ENCODE assay signal across 25 mouse cellular contexts in genomic region chr7:6195777-6196176, GRCm38 (mm10). TPM values are rescaled to one million over a fixed set of nuclear protein-coding genes. Genes with fewer than 3 reads are reported as not detected.
DNase-seq lines count a peak whose midpoint lies in the region; ATAC-seq and TF ChIP-seq lines count a peak whose summit lies in the region.
"Had no signal": no experiment of that assay in that cellular context is flagged by ENCODE, and none has a peak within 500 bp of the region (broad histone marks: within the 10 kb centered on the region; RNA-seq: fewer than 3 reads in every experiment).

No protein-coding gene starts in this region.

- peak; percentile 9 for TF ChIP-seq RAD21 in MEL (IDR thresholded peaks at IDR 0.05; ENCODE audit: low read depth, low read length)

- H3K27ac ChIP-seq in heart, postnatal 0 days (ENCODE audit: low read depth) = no peak overlapping the region
- no peak overlapping the region for H3K27ac ChIP-seq in MEL (ENCODE audit: control insufficient read depth, low read depth, low read length)
- H3K27ac ChIP-seq: embryonic facial prominence, embryonic 13.5 days; forebrain, embryonic 13.5 days; limb, embryonic 13.5 days; midbrain, embryonic 15.5 days; neural tube, embryonic 13.5 days had no signal

- H3K36me3 ChIP-seq in heart, postnatal 0 days (replicated peaks; ENCODE audit: control insufficient read depth, insufficient read depth, low read length) = no peaks in the 10 kb centered on the region
- H3K36me3 ChIP-seq in MEL (ENCODE audit: control insufficient read depth in 1 of 2, insufficient read depth in 2 of 2, low read length in 2 of 2) = no peaks in the 10 kb centered on the region
- H3K36me3 ChIP-seq: heart, embryonic 12.5 days; midbrain, embryonic 15.5 days; neural tube, embryonic 13.5 days had no signal

- no peak for TF ChIP-seq POLR2A in lung, adult 2 months (IDR thresholded peaks at IDR 0.05; ENCODE audit: borderline replicate concordance, extremely low read depth, low read depth, low read length)
- no peak for TF ChIP-seq POLR2A in MEL (IDR thresholded peaks at IDR 0.05; ENCODE audit: control insufficient read depth in 1 of 2, insufficient read depth in 1 of 2, low read depth in 1 of 2, low read length in 2 of 2, poor library complexity in 1 of 2)

- H3K79me2 ChIP-seq in MEL (ENCODE audit: control insufficient read depth, insufficient read depth, low read length, poor library complexity) = no peaks in the 10 kb centered on the region

- no peak for TF ChIP-seq EP300 in heart, postnatal 0 days (IDR thresholded peaks at IDR 0.05; ENCODE audit: low read depth)
- no peak for TF ChIP-seq EP300 in MEL (IDR thresholded peaks at IDR 0.05; ENCODE audit: low read depth in 1 of 2, low read length in 2 of 2)

- ATAC-seq in heart, postnatal 0 days (ENCODE audit: insufficient read depth, low read depth) = no peak
- ATAC-seq in megakaryocyte-erythroid progenitor cell, adult 5-6 weeks (replicated peaks; ENCODE audit: low FRiP score, low TSS enrichment, poor library complexity, severe bottlenecking) = 0 out of 2 replicates have a peak, but pooled peaks have one; percentile 46
- ATAC-seq: forebrain, embryonic 13.5 days; intestine, embryonic 16.5 days; midbrain, embryonic 15.5 days had no signal

- H3K4me3 ChIP-seq in heart, postnatal 0 days (ENCODE audit: low read depth, low read length) = no peak overlapping the region
- no peak overlapping the region for H3K4me3 ChIP-seq in lung, adult 2 months (replicated peaks; ENCODE audit: extremely low read depth, low read depth, low read length)
- no peak overlapping the region for H3K4me3 ChIP-seq in MEL (ENCODE audit: control insufficient read depth in 1 of 2, insufficient read depth in 1 of 2, low read depth in 2 of 2, low read length in 2 of 2)
- H3K4me3 ChIP-seq: embryonic facial prominence, embryonic 13.5 days; forebrain, embryonic 13.5 days; heart, embryonic 12.5 days; limb, embryonic 13.5 days; midbrain, embryonic 15.5 days; neural tube, embryonic 13.5 days had no signal

- H3K9ac ChIP-seq in heart, postnatal 0 days (replicated peaks; ENCODE audit: low read depth, low read length) = no peak overlapping the region
- no peak overlapping the region for H3K9ac ChIP-seq in MEL (ENCODE audit: control insufficient read depth, low read depth, low read length, poor library complexity, severe bottlenecking)
- H3K9ac ChIP-seq: embryonic facial prominence, embryonic 13.5 days; forebrain, embryonic 13.5 days; heart, embryonic 12.5 days; limb, embryonic 13.5 days; midbrain, embryonic 15.5 days; neural tube, embryonic 13.5 days had no signal

- 0 out of 2 replicates have a peak, but pooled peaks cover 5% of the 10 kb centered on the region for H3K27me3 ChIP-seq in heart, postnatal 0 days (ENCODE audit: control insufficient read depth, insufficient read depth, low read length)
- H3K27me3 ChIP-seq in MEL (ENCODE audit: control insufficient read depth in 1 of 2, insufficient read depth in 2 of 2, low read length in 2 of 2) = no peaks in the 10 kb centered on the region
- H3K27me3 ChIP-seq: embryonic facial prominence, embryonic 13.5 days; forebrain, embryonic 13.5 days; heart, embryonic 12.5 days; limb, embryonic 13.5 days; midbrain, embryonic 15.5 days; neural tube, embryonic 13.5 days had no signal

- WGBS in heart, postnatal 0 days = 35% methylated on average over 2 of the region's 2 CpGs
- WGBS in lung, adult 2 months = 45% methylated on average over 2 of the region's 2 CpGs

- no peak for DNase-seq in heart, postnatal 0 days (ENCODE audit: low spot score)
- DNase-seq in heart, adult 18-20 months = no peak
- no peak for DNase-seq in lung, adult 2 months
- DNase-seq in lung, postnatal 4 days = no peak
- peak; percentile 43 for DNase-seq in MEL (ENCODE audit: low read depth, low spot score)
- no peak for DNase-seq in frontal cortex, postnatal 36 days (ENCODE audit: low spot score in 2 of 2)
- DNase-seq in spleen, postnatal 4 days (ENCODE audit: low spot score in 2 of 2) = no peak
- DNase-seq: adrenal gland, postnatal 36 days; kidney, postnatal 4 days; lung, postnatal 36 days; retina, postnatal 1 day had no signal

- H3K9me3 ChIP-seq in heart, postnatal 0 days (replicated peaks; ENCODE audit: control insufficient read depth, low read length) = no peaks in the 10 kb centered on the region
- H3K9me3 ChIP-seq in MEL (replicated peaks; ENCODE audit: insufficient read depth, low read length) = no peaks in the 10 kb centered on the region
- H3K9me3 ChIP-seq: embryonic facial prominence, embryonic 13.5 days; forebrain, embryonic 13.5 days; limb, embryonic 13.5 days; midbrain, embryonic 15.5 days had no signal

- TF ChIP-seq CTCF in heart, postnatal 0 days (IDR thresholded peaks at IDR 0.05; ENCODE audit: low read depth) = 0 out of 2 replicates have a peak, but pooled peaks have one; percentile 8
- TF ChIP-seq CTCF in lung, adult 2 months (IDR thresholded peaks at IDR 0.05; ENCODE audit: insufficient read depth, low read length) = peak; percentile 32; the same call in 1 of the 2 replicates
- TF ChIP-seq CTCF in MEL (IDR thresholded peaks at IDR 0.05 in 2 of 3, conservative IDR thresholded peaks at IDR 0.05 in 1 of 3; ENCODE audit: control insufficient read depth in 1 of 3, insufficient read depth in 1 of 3, low read depth in 2 of 3, low read length in 3 of 3, poor library complexity in 1 of 3, severe bottlenecking in 1 of 3) = peak; percentile 59 to 63 (median 59)

- H3K4me1 ChIP-seq in heart, postnatal 0 days (ENCODE audit: control insufficient read depth, insufficient read depth) = no peaks in the 10 kb centered on the region
- no peaks in the 10 kb centered on the region for H3K4me1 ChIP-seq in lung, adult 2 months (ENCODE audit: control insufficient read depth, insufficient read depth, low read length)
- no peaks in the 10 kb centered on the region for H3K4me1 ChIP-seq in MEL (ENCODE audit: control insufficient read depth in 1 of 2, insufficient read depth in 2 of 2, low read length in 2 of 2)
- H3K4me1 ChIP-seq: embryonic facial prominence, embryonic 13.5 days; forebrain, embryonic 13.5 days; heart, embryonic 12.5 days; limb, embryonic 13.5 days; midbrain, embryonic 15.5 days; neural tube, embryonic 13.5 days had no signal

- no peak overlapping the region for H3K4me2 ChIP-seq in heart, postnatal 0 days (ENCODE audit: low read depth, low read length)
- H3K4me2 ChIP-seq: embryonic facial prominence, embryonic 13.5 days; forebrain, embryonic 13.5 days; heart, embryonic 12.5 days; limb, embryonic 13.5 days; midbrain, embryonic 15.5 days; neural tube, embryonic 13.5 days had no signal

RNA-seq across cellular contexts. Expression of gene Galp, which starts 1.1 kb away (rescaled TPM):
- total RNA-seq in heart, postnatal 0 days (2014; rRNA removed; ENCODE audit: low replicate concordance) = not detected in 2 replicates
- polyA plus RNA-seq in heart, postnatal 0 days (2015; fragmentation: Nextera tagmentation; extraction: Ambion mirVana) = not detected in 2 replicates
- total RNA-seq in heart, adult 18-20 months (2021) = not detected
- not detected in 2 replicates for polyA plus RNA-seq in lung, adult 2 months (2012; rRNA removed)
- not detected in 2 replicates for total RNA-seq in MEL (2012; rRNA removed)
- polyA plus RNA-seq in MEL (2012; ENCODE audit: insufficient read depth in 1 of 2, insufficient read length in 2 of 2, low read depth in 1 of 2, low replicate concordance in 2 of 2, missing spikeins in 1 of 2) = not detected
- total RNA-seq in megakaryocyte-erythroid progenitor cell, adult 5-6 weeks (2014; fragmentation: Nextera tagmentation) = not detected in 2 replicates
- not detected in 2 replicates for total RNA-seq in megakaryocyte-erythroid progenitor cell, adult 5-6 weeks (2017)
- total RNA-seq: adrenal gland, postnatal 36 days; common myeloid progenitor, adult 5-6 weeks; gastrocnemius, adult 8-10 months; hematopoietic stem cell, adult 5-6 weeks; left cerebral cortex, adult 18-20 months had no signal
- polyA plus RNA-seq: embryonic facial prominence, embryonic 13.5 days; forebrain, embryonic 13.5 days; heart, embryonic 12.5 days; intestine, embryonic 16.5 days; limb, embryonic 13.5 days; midbrain, embryonic 15.5 days; neural tube, embryonic 13.5 days; stomach, embryonic 16.5 days; urinary bladder, adult 2 months had no signal

RNA-seq across cellular contexts. Expression of gene Zfp444, which starts 23.8 kb away (rescaled TPM):
- 24.2 and 58.7 TPM in 2 replicates for total RNA-seq in heart, postnatal 0 days (2014; rRNA removed; ENCODE audit: low replicate concordance)
- 20.7 and 28.0 TPM in 2 replicates for polyA plus RNA-seq in heart, postnatal 0 days (2015; fragmentation: Nextera tagmentation; extraction: Ambion mirVana)
- 10 to 100 TPM; 12.3 to 13.6 TPM for total RNA-seq in heart, adult 18-20 months (2021)
- polyA plus RNA-seq in lung, adult 2 months (2012; rRNA removed) = 35.2 and 36.7 TPM in 2 replicates
- total RNA-seq in MEL (2012; rRNA removed) = 16.2 and 18.2 TPM in 2 replicates
- 10 to 100 TPM in 1 of 2 experiments, not detected in 1; 24.2 TPM for polyA plus RNA-seq in MEL (2012; ENCODE audit: insufficient read depth in 1 of 2, insufficient read length in 2 of 2, low read depth in 1 of 2, low replicate concordance in 2 of 2, missing spikeins in 1 of 2)
- 4.1 and 11.9 TPM in 2 replicates for total RNA-seq in megakaryocyte-erythroid progenitor cell, adult 5-6 weeks (2014; fragmentation: Nextera tagmentation)
- total RNA-seq in megakaryocyte-erythroid progenitor cell, adult 5-6 weeks (2017) = 21.9 and 22.6 TPM in 2 replicates

RNA-seq across cellular contexts. Expression of gene Zscan5b, which starts 26.3 kb away (rescaled TPM):
- total RNA-seq in heart, postnatal 0 days (2014; rRNA removed; ENCODE audit: low replicate concordance) = not detected in 2 replicates
- not detected in 2 replicates for polyA plus RNA-seq in heart, postnatal 0 days (2015; fragmentation: Nextera tagmentation; extraction: Ambion mirVana)
- total RNA-seq in heart, adult 18-20 months (2021) = not detected
- polyA plus RNA-seq in lung, adult 2 months (2012; rRNA removed) = not detected in 2 replicates
- not detected in 2 replicates for total RNA-seq in MEL (2012; rRNA removed)
- not detected for polyA plus RNA-seq in MEL (2012; ENCODE audit: insufficient read depth in 1 of 2, insufficient read length in 2 of 2, low read depth in 1 of 2, low replicate concordance in 2 of 2, missing spikeins in 1 of 2)
- not detected in 2 replicates for total RNA-seq in megakaryocyte-erythroid progenitor cell, adult 5-6 weeks (2014; fragmentation: Nextera tagmentation)
- not detected in 2 replicates for total RNA-seq in megakaryocyte-erythroid progenitor cell, adult 5-6 weeks (2017)
- total RNA-seq: adrenal gland, postnatal 36 days; common myeloid progenitor, adult 5-6 weeks; gastrocnemius, adult 8-10 months; hematopoietic stem cell, adult 5-6 weeks; left cerebral cortex, adult 18-20 months had no signal
- polyA plus RNA-seq: embryonic facial prominence, embryonic 13.5 days; forebrain, embryonic 13.5 days; heart, embryonic 12.5 days; intestine, embryonic 16.5 days; limb, embryonic 13.5 days; midbrain, embryonic 15.5 days; neural tube, embryonic 13.5 days; stomach, embryonic 16.5 days; urinary bladder, adult 2 months had no signal

RNA-seq across cellular contexts. Expression of gene Zfp787, which starts 40.0 kb away (rescaled TPM):
- 84.1 and 86.2 TPM in 2 replicates for total RNA-seq in heart, postnatal 0 days (2014; rRNA removed; ENCODE audit: low replicate concordance)
- polyA plus RNA-seq in heart, postnatal 0 days (2015; fragmentation: Nextera tagmentation; extraction: Ambion mirVana) = 37.6 and 38.5 TPM in 2 replicates
- total RNA-seq in heart, adult 18-20 months (2021) = 10 to 100 TPM; 31.3 to 32.3 TPM
- 38.4 and 44.0 TPM in 2 replicates for polyA plus RNA-seq in lung, adult 2 months (2012; rRNA removed)
- 19.3 and 22.7 TPM in 2 replicates for total RNA-seq in MEL (2012; rRNA removed)
- 10 to 100 TPM in 1 of 2 experiments, not detected in 1; 28.8 TPM for polyA plus RNA-seq in MEL (2012; ENCODE audit: insufficient read depth in 1 of 2, insufficient read length in 2 of 2, low read depth in 1 of 2, low replicate concordance in 2 of 2, missing spikeins in 1 of 2)
- 21.9 and 43.6 TPM in 2 replicates for total RNA-seq in megakaryocyte-erythroid progenitor cell, adult 5-6 weeks (2014; fragmentation: Nextera tagmentation)
- 16.7 and 17.3 TPM in 2 replicates for total RNA-seq in megakaryocyte-erythroid progenitor cell, adult 5-6 weeks (2017)

RNA-seq across cellular contexts. Expression of gene Epp13, which starts 56.7 kb away (rescaled TPM):
- total RNA-seq in heart, postnatal 0 days (2014; rRNA removed; ENCODE audit: low replicate concordance) = not detected in 2 replicates
- not detected in 2 replicates for polyA plus RNA-seq in heart, postnatal 0 days (2015; fragmentation: Nextera tagmentation; extraction: Ambion mirVana)
- not detected for total RNA-seq in heart, adult 18-20 months (2021)
- not detected in 2 replicates for polyA plus RNA-seq in lung, adult 2 months (2012; rRNA removed)
- not detected in 2 replicates for total RNA-seq in MEL (2012; rRNA removed)
- under 1 TPM in 1 of 2 experiments, not detected in 1; 0.14 TPM for polyA plus RNA-seq in MEL (2012; ENCODE audit: insufficient read depth in 1 of 2, insufficient read length in 2 of 2, low read depth in 1 of 2, low replicate concordance in 2 of 2, missing spikeins in 1 of 2)
- total RNA-seq in megakaryocyte-erythroid progenitor cell, adult 5-6 weeks (2014; fragmentation: Nextera tagmentation) = not detected in 2 replicates
- total RNA-seq in megakaryocyte-erythroid progenitor cell, adult 5-6 weeks (2017) = not detected in 2 replicates
- total RNA-seq: adrenal gland, postnatal 36 days; common myeloid progenitor, adult 5-6 weeks; gastrocnemius, adult 8-10 months; hematopoietic stem cell, adult 5-6 weeks; left cerebral cortex, adult 18-20 months had no signal
- polyA plus RNA-seq: embryonic facial prominence, embryonic 13.5 days; forebrain, embryonic 13.5 days; heart, embryonic 12.5 days; intestine, embryonic 16.5 days; limb, embryonic 13.5 days; midbrain, embryonic 15.5 days; neural tube, embryonic 13.5 days; stomach, embryonic 16.5 days; urinary bladder, adult 2 months had no signal

Comparison
In these comparisons a context has a peak if more than half of its experiments do, and no peak if none do; other contexts are left out.
1. CTCF ChIP-seq: peak in every context shown above with its lines; median percentile 59 in MEL; 32 in lung, adult 2 months; 8 in heart, postnatal 0 days.